Mouse (Mus musculus): ENCODE data around the gene Zfp628. TPM values are rescaled to one million over a fixed set of nuclear protein-coding genes. Genes with fewer than 3 reads are reported as not detected.

Zfp628 gene
- polyA plus RNA-seq, 1 experiment from 2014 or later: 3.1 TPM

DNA sequence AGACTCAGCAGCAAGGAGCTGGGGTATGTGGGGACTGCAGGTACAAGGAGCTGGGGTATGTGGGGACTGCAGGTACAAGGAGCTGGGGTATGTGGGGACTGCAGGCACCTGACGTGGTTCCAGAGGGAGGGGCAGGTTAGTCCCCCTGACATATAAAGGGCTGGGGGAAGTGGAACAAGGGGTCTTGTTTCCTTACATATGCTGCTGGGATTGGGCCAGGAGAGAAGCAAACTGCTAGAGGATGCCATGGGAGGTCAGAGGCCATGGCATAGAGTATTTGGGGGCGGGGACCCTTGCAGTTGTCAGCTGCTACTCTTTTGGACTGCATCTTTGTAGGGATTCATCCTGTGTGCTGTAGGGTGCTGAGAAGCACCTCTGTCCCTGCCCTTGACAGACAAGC is 2.5 kb downstream of the Zfp628 start:
- no peak for DNase-seq (ENCODE audit: low spot score)

DNA sequence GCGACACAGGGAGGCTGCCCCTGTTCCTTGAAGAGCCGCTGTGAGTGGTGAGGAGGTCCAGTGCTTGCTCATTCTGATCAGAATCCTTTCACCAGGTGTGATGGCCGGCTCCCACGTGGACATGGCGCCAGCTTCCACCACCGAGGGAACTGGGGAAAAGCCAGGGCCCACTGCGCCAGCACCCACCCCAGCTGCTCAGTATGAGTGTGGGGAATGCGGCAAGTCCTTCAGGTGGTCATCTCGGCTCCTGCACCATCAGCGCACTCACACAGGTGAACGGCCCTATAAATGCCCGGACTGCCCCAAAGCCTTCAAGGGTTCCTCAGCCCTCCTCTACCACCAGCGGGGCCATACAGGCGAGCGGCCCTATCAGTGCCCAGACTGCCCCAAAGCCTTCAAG is 3.7 kb downstream of the Zfp628 start:
- DNase-seq (ENCODE audit: low spot score): no peak

DNA sequence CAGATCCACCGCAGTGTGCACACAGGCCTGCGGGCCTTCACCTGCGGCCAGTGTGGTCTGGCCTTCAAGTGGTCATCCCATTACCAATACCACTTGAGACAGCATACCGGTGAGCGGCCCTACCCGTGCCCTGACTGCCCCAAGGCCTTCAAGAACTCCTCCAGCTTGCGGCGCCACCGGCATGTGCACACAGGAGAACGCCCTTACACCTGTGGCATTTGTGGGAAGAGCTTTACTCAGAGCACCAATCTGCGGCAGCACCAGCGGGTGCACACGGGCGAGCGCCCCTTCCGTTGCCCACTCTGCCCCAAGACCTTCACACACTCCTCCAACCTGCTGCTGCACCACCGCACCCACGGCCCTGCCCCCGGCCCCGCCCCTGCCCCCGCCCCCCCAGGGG is 4.1 kb downstream of the Zfp628 start:
- DNase-seq (ENCODE audit: low spot score): no peak

DNA sequence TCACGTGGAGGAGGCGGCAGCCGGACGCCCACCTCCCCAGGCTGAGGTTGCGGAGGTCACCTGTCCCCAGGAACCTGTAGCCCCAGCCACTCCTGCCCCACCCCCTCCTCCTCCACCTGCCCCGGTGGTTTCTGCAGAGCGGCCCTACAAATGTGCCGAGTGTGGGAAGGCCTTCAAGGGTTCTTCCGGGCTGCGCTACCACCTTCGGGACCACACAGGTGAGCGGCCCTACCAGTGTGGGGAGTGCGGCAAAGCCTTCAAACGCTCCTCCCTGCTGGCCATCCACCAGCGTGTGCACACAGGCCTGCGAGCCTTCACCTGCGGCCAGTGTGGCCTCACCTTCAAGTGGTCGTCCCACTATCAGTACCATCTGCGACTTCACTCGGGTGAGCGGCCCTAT is 5.0 kb downstream of the Zfp628 start:
- no peak for DNase-seq (ENCODE audit: low spot score)

DNA sequence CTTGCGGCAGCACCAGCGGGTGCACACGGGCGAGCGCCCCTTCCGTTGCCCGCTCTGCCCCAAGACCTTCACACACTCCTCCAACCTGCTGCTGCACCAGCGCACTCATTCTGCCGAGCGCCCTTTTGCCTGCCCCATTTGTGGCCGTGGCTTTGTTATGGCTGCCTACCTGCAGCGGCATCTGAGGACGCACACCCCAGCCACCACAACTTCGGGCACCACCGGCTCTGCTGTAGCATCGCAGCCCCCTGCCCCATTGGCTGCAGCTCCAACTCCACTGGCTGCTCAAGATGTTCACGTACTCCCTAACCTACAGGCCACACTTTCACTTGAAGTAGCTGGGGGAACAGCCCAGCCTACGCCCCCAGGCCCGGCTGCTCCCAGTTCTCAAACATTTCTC is 5.5 kb downstream of the Zfp628 start:
- DNase-seq (ENCODE audit: low spot score): no peak

DNA sequence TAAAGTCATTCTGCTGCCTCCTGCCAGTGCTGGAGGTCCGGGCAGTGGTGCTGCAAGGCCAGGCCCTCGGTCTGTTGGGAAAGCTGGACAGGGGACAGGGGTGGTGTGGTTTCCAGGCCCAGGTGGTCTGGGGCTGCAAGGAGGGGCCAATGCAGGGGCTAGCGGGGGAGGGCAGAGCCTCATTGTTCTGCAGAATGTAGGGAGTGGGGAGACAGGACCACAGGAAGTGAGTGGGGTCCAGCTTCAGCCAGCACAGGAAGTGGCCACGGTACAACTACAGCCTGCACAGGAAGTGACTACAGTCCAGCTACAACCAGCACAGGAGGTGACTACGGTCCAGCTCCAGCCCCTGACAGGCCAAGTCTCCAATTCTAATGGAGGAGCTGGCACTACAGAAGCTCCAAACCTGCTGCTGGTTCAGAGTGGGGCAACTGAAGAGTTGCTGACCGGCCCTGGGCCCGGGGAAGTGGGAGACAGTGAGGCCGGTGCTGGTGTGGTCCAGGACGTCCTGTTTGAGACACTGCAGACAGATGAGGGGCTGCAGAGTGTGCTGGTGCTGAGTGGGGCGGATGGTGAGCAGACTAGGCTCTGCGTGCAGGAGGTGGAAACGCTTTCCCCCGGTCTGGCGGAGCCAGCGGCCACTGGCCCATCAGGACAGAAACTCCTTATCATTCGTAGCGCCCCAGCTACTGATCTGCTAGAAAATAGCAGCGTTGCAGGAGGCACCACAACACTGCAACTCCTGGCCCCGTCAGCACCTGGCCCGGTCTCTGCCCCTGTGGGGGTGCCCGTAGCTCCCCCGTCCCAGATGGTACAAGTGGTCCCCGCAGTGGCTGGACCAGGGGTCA is 6.2 kb downstream of the Zfp628 start:
- no peak for DNase-seq (ENCODE audit: low spot score)

DNA sequence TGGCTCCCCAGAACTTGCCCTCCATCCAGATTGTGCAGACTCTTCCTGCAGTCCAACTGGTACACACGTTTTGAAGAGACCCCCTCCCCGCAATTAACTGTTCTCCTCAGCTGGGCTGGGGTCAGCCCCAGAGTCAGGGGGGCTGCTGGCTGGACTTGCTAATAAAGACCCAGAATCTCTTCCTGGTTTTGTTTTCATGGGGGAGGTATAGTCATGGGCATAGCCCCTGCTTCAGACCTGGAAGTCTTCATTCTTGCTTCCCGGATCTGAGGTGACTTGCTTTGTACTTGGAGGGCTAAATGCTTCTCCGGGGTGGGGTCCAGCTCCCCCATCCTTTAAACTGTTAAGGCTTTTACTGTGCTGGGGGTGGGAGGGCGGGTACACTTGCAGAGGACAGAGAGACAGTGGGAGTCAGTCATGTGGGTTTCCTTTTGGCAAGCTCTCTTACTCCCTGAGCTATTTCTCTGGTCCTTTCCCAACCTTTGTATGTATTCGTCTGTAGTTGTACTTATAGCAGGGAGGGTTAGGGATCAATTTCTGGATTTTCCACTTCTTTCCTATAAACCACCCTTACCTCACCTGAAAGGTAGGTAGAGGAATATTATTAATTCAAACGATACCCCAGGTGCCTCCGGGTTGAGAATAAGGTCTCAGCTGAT is 6.9 kb downstream of the Zfp628 start, which contains the start of gene Nat14:
Nat14 (plus strand) TSS at position 205 of the 659 bp plus-strand sequence.
- DNase-seq (ENCODE audit: low spot score): no peak

DNA sequence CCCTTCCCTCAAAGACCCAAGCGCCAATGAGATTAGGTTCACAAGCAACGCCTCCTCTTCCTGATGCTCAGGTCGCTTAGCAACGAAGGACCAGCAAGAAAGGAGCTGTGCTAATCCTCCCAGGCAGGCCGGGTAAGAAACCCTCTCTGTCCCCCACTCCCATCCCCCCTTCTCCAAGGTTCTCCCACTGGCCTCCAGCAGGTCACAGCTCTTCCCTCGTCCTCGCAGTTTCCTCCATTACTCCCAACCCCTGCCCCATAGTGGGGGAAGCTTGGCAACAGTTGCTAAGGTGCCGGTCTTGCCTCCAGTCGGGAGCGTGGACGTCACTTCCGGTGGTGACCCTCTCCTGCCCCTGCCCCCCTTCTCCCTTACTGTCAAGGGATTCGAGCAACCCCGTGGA is 7.5 kb downstream of the Zfp628 start:
- DNase-seq (ENCODE audit: low spot score): peak; percentile 39

DNA sequence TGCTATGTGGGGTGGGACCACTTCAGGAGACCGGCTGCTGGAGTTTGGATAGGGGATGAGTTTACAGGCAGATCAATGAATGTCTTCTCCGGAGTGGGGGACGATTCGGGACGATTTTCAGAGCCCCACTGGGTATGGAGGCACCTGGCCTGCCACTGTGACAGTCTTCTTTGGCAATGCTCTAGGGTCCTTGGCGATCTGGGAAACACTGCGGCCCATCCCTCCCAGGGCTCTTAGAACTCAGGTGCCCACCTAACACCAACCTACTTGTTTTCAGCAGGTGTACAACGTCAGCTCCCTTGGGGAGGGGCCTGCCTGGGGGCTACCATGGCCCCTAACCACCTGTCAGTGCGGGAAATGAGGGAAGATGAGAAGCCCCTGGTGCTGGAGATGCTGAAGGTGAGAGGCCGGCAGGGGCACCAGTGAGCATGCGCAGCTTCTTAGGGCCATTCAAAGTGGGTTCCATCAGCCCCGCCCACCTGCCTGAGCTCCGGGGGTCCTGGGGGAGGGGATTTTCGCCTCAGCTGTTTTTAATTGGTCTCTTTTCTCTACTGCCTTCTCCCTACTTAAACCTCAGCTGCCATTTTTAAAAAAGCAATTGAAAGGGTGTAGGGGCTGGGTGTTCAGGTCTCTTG is 8.0 kb downstream of the Zfp628 start:
- DNase-seq (ENCODE audit: low spot score): no peak

DNA sequence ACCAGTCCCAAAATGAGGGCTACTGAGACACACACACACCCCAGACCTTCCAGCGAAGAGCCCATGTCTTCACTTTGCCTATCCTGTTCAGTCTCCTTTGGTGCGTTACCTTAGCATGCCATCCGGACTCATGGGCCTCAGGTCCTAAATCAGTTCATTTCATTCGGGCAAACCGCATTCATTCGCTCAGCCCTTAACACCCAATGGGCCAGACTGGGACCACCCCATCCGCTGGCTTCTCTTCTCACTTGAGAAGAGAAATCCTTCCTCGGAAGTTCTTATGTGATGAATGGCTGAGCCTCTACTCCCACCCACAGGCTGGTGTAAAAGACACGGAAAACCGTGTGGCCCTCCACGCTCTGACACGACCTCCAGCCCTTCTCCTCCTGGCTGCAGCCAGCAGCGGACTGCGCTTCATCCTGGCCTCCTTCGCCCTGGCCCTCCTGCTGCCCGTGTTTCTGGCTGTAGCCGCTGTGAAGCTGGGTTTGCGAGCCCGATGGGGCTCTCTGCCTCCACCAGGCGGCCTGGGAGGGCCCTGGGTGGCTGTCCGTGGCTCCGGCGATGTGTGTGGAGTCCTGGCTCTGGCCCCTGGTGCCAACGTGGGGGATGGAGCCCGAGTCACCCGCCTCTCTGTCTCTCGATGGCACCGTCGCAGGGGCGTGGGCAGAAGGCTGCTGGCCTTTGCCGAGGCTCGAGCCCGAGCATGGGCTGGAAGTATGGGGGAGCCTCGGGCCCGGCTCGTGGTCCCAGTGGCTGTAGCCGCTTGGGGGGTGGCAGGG is 8.8 kb downstream of the Zfp628 start:
- DNase-seq (ENCODE audit: low spot score): no peak

DNA sequence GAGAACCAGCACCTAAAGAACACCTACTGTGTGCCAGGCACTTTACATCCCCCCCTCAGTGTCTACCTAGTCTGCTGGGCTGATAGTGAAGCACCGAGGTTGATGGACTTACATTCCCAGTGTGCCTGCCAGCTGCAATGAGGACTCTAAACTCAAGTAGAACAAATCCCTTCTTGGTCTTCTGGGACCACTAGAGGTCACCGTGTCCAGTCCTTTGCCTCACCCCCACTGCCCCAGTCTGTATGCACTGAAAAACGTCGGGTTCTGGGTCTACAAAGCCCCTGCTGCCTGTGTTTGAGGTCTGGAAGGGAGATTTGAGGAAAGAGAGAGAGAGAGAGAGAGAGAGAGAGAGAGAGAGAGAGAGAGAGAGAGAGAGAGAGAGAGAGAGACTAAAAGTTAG is 9.5 kb downstream of the Zfp628 start:
- no peak for DNase-seq (ENCODE audit: low spot score)

DNA sequence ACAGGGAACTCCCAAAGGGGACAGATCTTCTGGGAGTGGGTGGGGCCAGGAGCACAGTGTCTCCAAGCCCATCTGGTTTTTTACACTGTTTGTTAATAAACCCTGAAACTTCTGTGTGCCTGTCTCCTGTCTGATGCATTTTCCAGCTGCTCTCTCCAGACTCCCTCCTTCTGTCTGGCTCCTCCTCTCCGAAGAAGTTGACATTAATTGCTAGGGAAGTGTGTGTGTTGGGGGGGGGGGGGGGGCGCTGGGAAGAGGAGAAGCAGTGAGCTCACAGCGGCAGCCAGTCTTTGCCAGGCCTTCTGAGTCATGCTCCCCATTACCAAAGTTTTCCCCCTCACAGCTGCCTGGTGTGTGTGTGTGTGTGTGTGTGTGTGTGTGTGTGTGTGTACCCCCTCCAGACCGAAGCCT is 9.9 kb downstream of the Zfp628 start:
- no peak for DNase-seq (ENCODE audit: low spot score)

DNA sequence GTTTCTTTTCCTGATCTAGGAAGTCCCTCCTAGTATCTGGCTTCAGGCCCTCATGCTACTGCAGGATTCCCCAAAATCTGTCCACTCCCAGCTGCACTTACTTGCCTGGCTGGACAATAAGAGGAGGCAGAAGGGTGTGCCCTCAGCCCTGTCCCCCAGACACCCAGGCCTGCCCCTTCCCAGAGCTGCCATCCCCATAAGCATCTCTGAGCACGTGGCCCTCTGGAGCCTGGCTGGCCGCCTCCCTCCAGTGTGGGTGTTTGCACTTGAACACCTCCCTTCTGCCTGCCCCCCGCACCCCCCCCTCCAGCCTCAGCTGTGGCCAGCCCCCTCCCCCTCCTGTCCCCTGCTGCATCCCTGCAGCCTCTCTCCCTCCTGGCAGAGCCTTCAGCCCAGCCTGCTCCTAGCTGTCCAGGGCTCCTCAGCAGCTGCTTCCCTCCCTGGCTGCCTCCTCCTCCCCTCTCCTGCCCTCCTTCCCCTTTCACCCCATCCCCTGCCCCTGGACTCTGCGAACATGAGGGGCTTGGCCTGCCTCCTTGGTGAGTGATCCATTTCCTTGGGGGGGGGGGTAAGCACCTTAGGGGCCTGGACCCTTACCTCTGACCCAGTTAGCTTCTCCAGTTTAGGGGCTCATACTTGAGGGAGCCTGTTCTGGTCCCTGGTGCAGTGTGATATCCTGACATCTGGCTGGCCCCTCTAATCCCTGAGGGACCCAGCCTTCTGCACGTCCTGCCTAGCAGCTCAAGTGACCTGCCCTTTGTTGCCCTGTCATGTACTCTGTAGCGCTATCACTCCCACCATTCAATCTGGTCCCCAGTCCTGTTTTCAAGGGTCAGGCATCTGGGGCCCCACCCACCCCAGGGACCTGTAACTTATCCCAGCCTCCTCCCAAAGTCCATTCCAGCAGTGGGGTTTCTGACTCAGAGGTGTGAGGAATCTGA is 10.7 kb downstream of the Zfp628 start, which contains the start of gene Ssc5d:
Ssc5d (plus strand) TSS at position 345 of the 941 bp plus-strand sequence.
- no peak for DNase-seq (ENCODE audit: low spot score)

DNA sequence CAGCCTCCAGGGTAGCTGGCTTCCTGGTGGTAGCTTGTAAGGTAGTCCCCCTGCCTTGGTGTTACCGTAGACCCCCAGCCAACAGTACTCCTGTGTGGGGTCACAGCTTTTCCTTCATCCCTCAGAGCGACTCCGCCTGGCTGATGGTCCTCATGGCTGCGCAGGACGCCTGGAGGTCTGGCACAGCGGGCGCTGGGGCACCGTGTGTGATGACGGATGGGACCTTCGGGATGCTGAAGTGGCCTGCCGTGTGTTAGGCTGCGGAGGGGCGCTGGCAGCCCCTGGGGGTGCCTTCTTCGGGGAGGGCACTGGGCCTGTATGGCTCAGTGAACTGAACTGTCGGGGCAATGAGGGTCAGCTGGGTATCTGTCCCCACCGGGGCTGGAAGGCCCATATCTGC is 11.8 kb downstream of the Zfp628 start:
- DNase-seq (ENCODE audit: low spot score): no peak

DNA sequence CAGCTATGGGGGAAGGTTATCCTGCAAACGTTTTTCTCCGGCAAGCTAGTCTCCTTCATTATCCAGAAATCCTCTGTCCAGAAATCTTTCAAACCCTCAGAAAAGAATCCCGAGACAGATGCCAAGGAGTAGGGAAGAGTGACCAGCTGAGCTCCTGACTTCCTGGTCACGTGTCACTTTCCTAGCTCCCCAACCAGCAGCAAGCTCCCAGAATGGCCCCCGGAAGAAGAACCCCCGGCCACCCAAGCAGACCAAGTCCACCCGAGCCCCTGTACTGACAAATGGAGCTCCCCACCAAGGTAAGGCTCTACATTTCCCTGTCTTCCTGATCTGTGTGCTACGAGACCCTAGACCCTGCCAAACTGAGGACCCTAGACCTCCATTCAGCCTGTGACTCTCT is 12.7 kb downstream of the Zfp628 start:
- no peak for DNase-seq (ENCODE audit: low spot score)

DNA sequence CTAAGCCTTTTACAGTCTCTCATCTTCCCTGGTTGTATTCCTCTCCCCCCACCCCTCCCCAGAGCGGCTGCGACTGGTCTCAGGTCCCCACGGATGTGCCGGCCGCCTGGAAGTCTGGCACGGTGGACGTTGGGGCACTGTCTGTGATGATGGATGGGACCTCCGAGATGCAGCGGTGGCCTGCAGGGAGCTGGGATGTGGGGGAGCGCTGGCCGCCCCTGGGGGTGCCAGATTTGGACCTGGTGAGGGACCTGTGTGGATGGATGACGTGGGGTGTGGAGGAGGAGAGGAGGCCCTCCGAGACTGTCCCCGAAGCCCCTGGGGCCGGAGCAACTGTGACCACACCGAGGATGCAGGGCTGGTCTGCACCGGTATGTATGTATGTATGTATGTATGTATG is 13.3 kb downstream of the Zfp628 start:
- DNase-seq (ENCODE audit: low spot score): no peak

DNA sequence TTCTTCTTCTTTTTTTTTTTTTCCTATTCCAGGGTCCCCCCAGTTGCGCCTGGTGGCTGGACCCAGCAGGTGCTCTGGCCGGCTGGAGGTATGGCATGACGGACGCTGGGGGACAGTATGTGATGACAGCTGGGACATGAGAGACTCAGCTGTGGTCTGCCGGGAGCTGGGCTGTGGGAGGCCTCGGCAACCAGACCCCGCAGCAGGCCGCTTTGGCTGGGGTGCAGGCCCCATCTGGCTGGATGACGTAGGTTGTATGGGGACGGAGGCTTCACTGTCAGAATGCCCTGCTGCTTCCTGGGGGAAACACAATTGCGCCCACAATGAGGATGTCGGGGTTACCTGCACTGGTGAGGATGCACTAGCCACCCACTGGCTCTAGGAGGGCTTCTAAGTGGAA is 18.1 kb downstream of the Zfp628 start:
- DNase-seq (ENCODE audit: low spot score): no peak

DNA sequence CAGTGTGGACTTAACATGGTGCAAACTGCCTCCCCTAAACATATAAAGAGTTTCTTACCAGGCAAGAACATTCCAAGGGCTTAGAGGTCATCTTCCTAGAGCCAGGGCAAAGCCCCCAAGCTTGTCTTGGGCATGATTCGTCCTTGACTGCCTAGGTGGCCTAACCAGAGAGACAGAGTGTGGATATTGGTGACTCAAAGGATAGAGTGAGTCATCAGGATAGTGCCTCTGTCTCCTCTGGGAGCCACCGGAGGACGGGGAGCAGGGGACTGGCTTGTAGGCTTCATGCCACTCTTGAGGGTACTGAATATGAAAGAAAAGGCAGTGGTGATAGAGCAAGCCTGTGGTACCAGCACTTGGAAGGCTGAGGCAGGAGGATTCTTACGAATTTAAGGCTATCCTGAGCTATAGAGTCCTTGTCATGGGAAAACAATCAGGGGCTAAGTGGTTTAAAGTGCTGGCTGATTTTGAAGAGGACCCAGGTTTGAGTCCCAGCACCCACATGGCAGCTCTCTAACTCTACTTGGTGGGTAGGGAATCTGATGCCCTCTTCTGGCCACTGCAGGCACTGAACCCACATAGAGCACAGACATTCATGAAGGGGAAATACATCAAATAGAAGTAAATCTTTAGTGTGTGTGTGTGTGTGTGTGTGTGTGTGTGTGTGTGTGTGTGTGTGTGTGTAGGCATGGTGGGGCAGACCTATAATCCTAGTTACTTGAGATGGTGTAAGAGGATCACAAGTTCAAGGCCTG is 19.3 kb downstream of the Zfp628 start:
- no peak for DNase-seq (ENCODE audit: low spot score)

DNA sequence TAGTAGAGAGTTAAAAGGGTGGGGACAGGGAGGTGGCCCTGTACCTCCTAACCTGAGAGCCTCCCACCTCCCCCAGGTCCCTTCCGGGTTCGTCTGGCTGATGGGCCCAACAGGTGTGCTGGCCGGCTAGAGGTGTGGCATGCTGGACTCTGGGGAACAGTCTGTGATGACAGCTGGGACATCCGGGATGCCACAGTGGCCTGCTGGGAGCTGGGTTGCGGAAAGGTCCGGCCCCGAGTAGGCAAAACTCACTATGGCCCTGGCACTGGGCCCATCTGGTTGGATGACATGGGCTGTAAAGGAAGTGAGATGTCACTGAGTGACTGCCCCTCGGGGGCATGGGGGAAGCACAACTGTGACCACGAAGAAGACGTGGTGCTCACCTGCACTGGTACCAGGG is 21.8 kb downstream of the Zfp628 start:
- DNase-seq (ENCODE audit: low spot score): no peak

DNA sequence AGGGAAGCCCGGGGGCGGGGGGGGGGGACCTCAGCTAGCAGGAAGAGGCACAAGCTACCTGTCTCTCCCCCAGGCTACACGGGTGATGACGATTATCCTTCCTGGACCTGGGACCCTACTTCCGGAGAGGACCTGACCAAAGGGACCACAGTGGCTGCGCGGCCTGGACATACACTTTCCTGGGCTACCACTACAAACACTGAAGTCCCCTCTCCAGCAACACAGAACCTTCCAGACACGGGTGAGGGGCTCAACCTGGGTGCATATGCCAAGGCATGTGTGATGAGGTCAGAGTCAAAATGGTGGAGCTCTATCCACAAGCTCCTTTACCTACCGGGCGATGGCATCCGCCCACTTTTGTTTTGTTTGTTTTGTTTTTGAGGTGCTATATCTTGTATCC is 22.4 kb downstream of the Zfp628 start:
- DNase-seq (ENCODE audit: low spot score): no peak
